Mouse (Mus musculus): ENCODE measurements around the gene Ip6k2.

Gene Ip6k2

GRCm38 (mm10) chr9:108783548-108784463, at the start of gene Ip6k2:
TSS of gene Ip6k2 (plus strand) at chr9:108783796.
- DNase-seq (ENCODE audit: low spot score in 2 of 2), result peak; percentile 85 to 92

GRCm38 (mm10) chr9:108734626-108735025, 49.0 kb upstream of the Ip6k2 start:
- no peak for DNase-seq (ENCODE audit: low spot score in 2 of 2)

GRCm38 (mm10) chr9:108739239-108739638, 44.4 kb upstream of the Ip6k2 start:
- DNase-seq (ENCODE audit: low spot score in 2 of 2), result no peak

- no peak for DNase-seq (ENCODE audit: low spot score in 2 of 2)
Measured at GRCm38 (mm10) chr9:108740062-108740461, 43.5 kb upstream of the Ip6k2 start.

GRCm38 (mm10) chr9:108742048-108742447, 41.5 kb upstream of the Ip6k2 start:
- no peak for DNase-seq (ENCODE audit: low spot score in 2 of 2)

- no peak for DNase-seq (ENCODE audit: low spot score in 2 of 2)
Measured at GRCm38 (mm10) chr9:108746876-108747499, 36.6 kb upstream of the Ip6k2 start.

- DNase-seq (ENCODE audit: low spot score in 2 of 2), result no peak
Measured at GRCm38 (mm10) chr9:108747694-108748093, 35.9 kb upstream of the Ip6k2 start.

GRCm38 (mm10) chr9:108748600-108749183, 34.9 kb upstream of the Ip6k2 start:
- no peak for DNase-seq (ENCODE audit: low spot score in 2 of 2)

GRCm38 (mm10) chr9:108750616-108751015, 33.0 kb upstream of the Ip6k2 start:
- DNase-seq (ENCODE audit: low spot score in 2 of 2), result no peak

GRCm38 (mm10) chr9:108752142-108752920, 31.3 kb upstream of the Ip6k2 start:
- no peak for DNase-seq (ENCODE audit: low spot score in 2 of 2)

GRCm38 (mm10) chr9:108753326-108753725, 30.3 kb upstream of the Ip6k2 start:
- no peak for DNase-seq (ENCODE audit: low spot score in 2 of 2)

GRCm38 (mm10) chr9:108753976-108754375, 29.6 kb upstream of the Ip6k2 start:
- no peak for DNase-seq (ENCODE audit: low spot score in 2 of 2)

GRCm38 (mm10) chr9:108754423-108754822, 29.2 kb upstream of the Ip6k2 start:
- no peak for DNase-seq (ENCODE audit: low spot score in 2 of 2)

GRCm38 (mm10) chr9:108757406-108757805, 26.2 kb upstream of the Ip6k2 start:
- no peak for DNase-seq (ENCODE audit: low spot score in 2 of 2)

GRCm38 (mm10) chr9:108759121-108759520, 24.5 kb upstream of the Ip6k2 start:
- DNase-seq (ENCODE audit: low spot score in 2 of 2), result no peak

- DNase-seq (ENCODE audit: low spot score in 2 of 2), result peak; percentile 31 to 51
Measured at GRCm38 (mm10) chr9:108759805-108760204, 23.8 kb upstream of the Ip6k2 start.

GRCm38 (mm10) chr9:108761561-108761960, 22.0 kb upstream of the Ip6k2 start:
- DNase-seq (ENCODE audit: low spot score in 2 of 2), result no peak

GRCm38 (mm10) chr9:108764971-108765370, 18.6 kb upstream of the Ip6k2 start:
- DNase-seq (ENCODE audit: low spot score in 2 of 2), result no peak

- no peak for DNase-seq (ENCODE audit: low spot score in 2 of 2)
Measured at GRCm38 (mm10) chr9:108776614-108777013, 7.0 kb upstream of the Ip6k2 start.

- no peak for DNase-seq (ENCODE audit: low spot score in 2 of 2)
Measured at GRCm38 (mm10) chr9:108777276-108777675, 6.3 kb upstream of the Ip6k2 start.

- DNase-seq (ENCODE audit: low spot score in 2 of 2), result no peak
Measured at GRCm38 (mm10) chr9:108780959-108781358, 2.6 kb upstream of the Ip6k2 start.

GRCm38 (mm10) chr9:108781891-108782290, 1.7 kb upstream of the Ip6k2 start:
- DNase-seq (ENCODE audit: low spot score in 2 of 2), result no peak
